Mouse (Mus musculus) neural tube, embryonic 11.5 days (tissue): ENCODE measurements at regions not wholly inside any gene's neighbourhood (a gene's known extent, or its start where the extent isn't known, plus 50 kb on each side); places are given as distances from the start of the nearest gene placed in this dataset.

Experiments
- ATAC-seq: fragments of 200-750 bp; cut with Nextera tagmentation; 2 replicates; pipeline ENCODE4 v1.8.0; 2017; ENCODE audit warnings: moderate number of reproducible peaks, mild to moderate bottlenecking, moderate TSS enrichment, moderate library complexity; ENCODE audit not compliant: insufficient read depth, low FRiP score, low TSS enrichment
- DNase-seq: peaks from one replicate; pipeline ENCODE4 v3.0.0-alpha.2; 2015; ENCODE audit warnings: low spot score
- H3K27ac ChIP-seq: fragments of 300-500 bp; sonication (generic); 2 replicates; pipeline ENCODE4 v1.5.1; 2014; ENCODE audit warnings: low read depth, mild to moderate bottlenecking, low read length
- H3K27me3 ChIP-seq: fragments of 300-500 bp; sonication (generic); 2 replicates; pipeline ENCODE4 v1.6.1; 2014; ENCODE audit warnings: mild to moderate bottlenecking, low read length, mixed read lengths; ENCODE audit not compliant: control insufficient read depth, insufficient read depth
- H3K36me3 ChIP-seq: fragments of 300-500 bp; sonication (generic); 2 replicates; pipeline ENCODE4 v1.6.1; 2014; ENCODE audit warnings: mild to moderate bottlenecking, low read length, moderate library complexity, mixed read lengths; ENCODE audit not compliant: control insufficient read depth, insufficient read depth
- H3K4me1 ChIP-seq: fragments of 300-500 bp; sonication (generic); 2 replicates; pipeline ENCODE4 v1.6.1; 2014; ENCODE audit warnings: low read length, mixed read lengths; ENCODE audit not compliant: control insufficient read depth, insufficient read depth
- H3K4me2 ChIP-seq: fragments of 300-500 bp; sonication (generic); 2 replicates; pipeline ENCODE4 v1.6.1; 2014; ENCODE audit warnings: low read depth, mild to moderate bottlenecking, moderate library complexity
- H3K4me3 ChIP-seq: fragments of 300-500 bp; sonication (generic); 2 replicates; pipeline ENCODE4 v1.5.1; 2014; ENCODE audit warnings: low read depth, low read length
- H3K9ac ChIP-seq: fragments of 300-500 bp; sonication (generic); 2 replicates; pipeline ENCODE4 v1.6.1; 2014; ENCODE audit warnings: mild to moderate bottlenecking, low read length
- H3K9me3 ChIP-seq: fragments of 300-500 bp; sonication (generic); 2 replicates; pipeline ENCODE4 v1.6.1; 2016; ENCODE audit warnings: low read length; ENCODE audit not compliant: control insufficient read depth
- WGBS: fragments of 180-500 bp; shearing (Covaris S2); extraction: QIAGEN DNeasy Blood & Tissue Kit; methylation state at CpG from one replicate; pipeline ENCODE4 v1.1.7; 2014; 5-methylcytosine and 5-hydroxymethylcytosine counted together

DNA sequence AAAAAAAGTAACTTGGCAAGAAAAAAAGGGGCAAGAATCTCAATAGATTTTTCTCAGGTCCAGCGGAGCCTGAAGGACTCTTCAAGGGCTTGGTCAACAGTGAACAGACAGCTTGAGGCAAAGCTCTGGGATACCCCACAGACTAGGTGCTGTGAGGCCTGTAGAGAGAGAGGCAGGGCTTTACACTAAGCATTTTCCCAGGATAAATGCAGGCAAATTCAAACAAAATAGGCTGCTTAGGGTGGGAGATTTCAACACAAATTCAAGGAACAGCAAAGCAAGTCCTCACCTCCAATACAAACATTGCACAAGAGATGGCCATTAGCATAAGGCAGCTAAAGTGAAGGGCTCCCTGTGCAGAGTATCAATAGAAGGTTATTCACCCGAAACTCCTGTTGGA, 225.3 kb upstream of the Adgrl2 start:
- no peak for ATAC-seq
- H3K9ac ChIP-seq = no peak overlapping the region
- 81% methylated on average over 2 of the region's 2 CpGs for WGBS

DNA sequence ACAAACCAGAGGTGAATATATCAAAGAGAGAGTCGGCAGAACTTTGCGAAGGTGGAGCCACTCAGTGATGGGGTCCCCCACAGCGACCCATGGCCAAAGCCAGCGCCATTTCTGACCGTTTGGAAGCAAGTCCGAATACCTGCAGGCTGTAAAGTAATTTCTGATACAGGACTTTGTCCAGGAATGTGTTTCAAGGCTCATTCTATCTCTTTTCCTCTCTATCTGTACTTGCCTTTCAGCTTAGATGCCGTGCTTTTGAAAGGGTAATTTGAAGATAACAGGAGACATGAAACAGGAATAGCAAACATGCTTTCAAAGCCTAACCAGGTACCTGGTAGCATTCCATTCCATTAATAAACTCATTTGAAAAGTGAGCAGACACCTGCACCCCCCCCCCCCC, 221.6 kb upstream of the Adgrl2 start:
- H3K27me3 ChIP-seq = no peaks in the 10 kb centered on the region
- H3K4me1 ChIP-seq = no peaks in the 10 kb centered on the region
- H3K9me3 ChIP-seq = no peaks in the 10 kb centered on the region
- DNase-seq (no peak), ATAC-seq (no peak)
- H3K4me2 ChIP-seq = no peak overlapping the region
- WGBS = 94% methylated on average over 7 of the region's 7 CpGs
- no peaks in the 10 kb centered on the region for H3K36me3 ChIP-seq
- H3K27ac ChIP-seq = no peak overlapping the region
- H3K9ac ChIP-seq = no peak overlapping the region
- no peak overlapping the region for H3K4me3 ChIP-seq

More for the DNA sequence above, 225.3 kb upstream of the Adgrl2 start:
- Histone ChIP-seq H3K4me3 (no peak overlapping the region), H3K36me3 (no peaks in the 10 kb centered on the region), H3K27ac (no peak overlapping the region), H3K27me3 (no peaks in the 10 kb centered on the region), H3K4me1 (no peaks in the 10 kb centered on the region), H3K4me2 (no peak overlapping the region), H3K9me3 (no peaks in the 10 kb centered on the region)
- no peak for DNase-seq

DNA sequence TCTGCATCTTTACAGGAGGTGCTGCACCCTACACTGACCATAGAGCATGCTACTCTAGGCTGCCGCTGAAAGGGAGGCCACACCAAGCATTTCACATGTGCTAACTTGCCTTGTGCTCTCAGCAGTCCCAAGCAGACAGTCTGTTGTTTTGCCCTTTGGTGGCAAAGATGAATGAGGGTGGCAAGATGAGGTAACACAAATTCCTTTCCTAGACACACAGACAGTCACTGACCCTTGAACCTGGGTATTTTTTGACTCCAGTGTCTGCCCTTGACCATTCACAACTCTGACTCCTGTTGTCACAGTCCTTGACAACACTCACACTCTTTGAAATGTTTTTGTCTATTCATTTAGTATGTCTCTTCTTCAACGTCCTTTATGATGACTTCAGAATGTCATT, 218.9 kb upstream of the Adgrl2 start:
- Histone ChIP-seq H3K4me2 (no peak overlapping the region), H3K9ac (no peak overlapping the region), H3K27ac (no peak overlapping the region), H3K4me1 (no peaks in the 10 kb centered on the region), H3K36me3 (no peaks in the 10 kb centered on the region), H3K27me3 (no peaks in the 10 kb centered on the region), H3K9me3 (no peaks in the 10 kb centered on the region), H3K4me3 (no peak overlapping the region)
- no peak for DNase-seq
- WGBS = 87% methylated on average over 2 of the region's 2 CpGs
- ATAC-seq = no peak

DNA sequence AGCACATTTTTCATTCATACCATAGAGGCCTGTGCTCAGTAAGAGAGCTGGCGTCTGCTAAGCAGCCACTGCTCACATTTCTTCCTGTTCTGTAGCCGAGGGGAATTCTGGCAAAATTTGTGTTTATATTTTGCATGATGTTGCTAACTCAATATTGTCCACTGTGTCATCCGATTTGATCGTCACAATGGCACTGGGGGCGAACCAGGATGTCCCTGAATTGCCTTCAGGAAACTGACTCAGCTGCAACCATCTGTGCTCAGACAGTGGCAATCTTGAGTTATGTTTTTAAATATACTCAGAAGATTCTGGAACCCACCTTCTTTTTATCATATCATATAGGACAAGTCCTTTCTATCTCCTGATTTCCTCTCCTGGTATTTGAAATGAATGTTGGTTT, 213.1 kb upstream of the Adgrl2 start:
- no peak overlapping the region for H3K4me3 ChIP-seq
- WGBS = 85% methylated on average over 5 of the region's 5 CpGs
- ATAC-seq (no peak), DNase-seq (no peak)
- no peaks in the 10 kb centered on the region for H3K4me1 ChIP-seq
- H3K27me3 ChIP-seq = no peaks in the 10 kb centered on the region
- H3K9me3 ChIP-seq = no peaks in the 10 kb centered on the region
- H3K27ac ChIP-seq = no peak overlapping the region
- H3K4me2 ChIP-seq = no peak overlapping the region
- no peaks in the 10 kb centered on the region for H3K36me3 ChIP-seq
- no peak overlapping the region for H3K9ac ChIP-seq

DNA sequence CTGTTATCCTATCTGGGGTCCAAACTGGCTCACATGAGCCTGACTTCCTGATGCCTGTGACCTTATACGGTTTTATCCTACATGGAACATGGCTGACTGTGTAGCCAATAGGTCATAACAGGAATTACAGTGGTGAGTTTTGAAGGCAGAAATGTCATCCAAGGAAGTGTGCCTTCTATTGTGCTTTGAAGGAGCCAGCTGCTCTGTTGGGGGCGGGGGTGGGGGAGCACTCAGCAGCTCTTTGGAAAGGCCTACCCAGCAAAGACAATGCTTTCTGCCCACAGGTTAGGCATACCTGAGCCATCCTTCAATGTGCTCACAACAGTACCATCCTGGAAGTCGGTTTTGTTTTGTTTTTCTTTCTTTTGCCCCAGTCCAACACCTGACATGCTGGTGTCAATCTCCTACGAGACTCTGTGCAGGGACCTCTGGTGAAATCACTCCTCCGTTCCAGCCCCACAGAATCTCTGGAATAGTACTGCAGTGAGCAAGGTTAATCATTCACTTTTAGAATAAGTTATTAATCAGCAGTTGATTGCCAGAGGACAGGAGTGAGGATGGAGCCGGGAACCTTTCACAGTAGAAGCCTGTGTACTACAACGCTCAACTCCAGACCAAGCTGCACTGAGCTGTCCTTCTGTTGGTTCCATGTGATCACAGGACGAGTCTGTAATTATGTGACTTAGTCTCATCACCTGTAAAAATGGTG, 206.3 kb upstream of the Adgrl2 start:
- Histone ChIP-seq H3K9ac (no peak overlapping the region), H3K4me2 (no peak overlapping the region), H3K27me3 (no peaks in the 10 kb centered on the region), H3K4me1 (no peaks in the 10 kb centered on the region), H3K36me3 (no peaks in the 10 kb centered on the region), H3K4me3 (no peak overlapping the region), H3K9me3 (no peaks in the 10 kb centered on the region), H3K27ac (no peak overlapping the region)
- ATAC-seq (no peak), DNase-seq (no peak)
- WGBS = 84% methylated on average over 8 of the region's 8 CpGs

DNA sequence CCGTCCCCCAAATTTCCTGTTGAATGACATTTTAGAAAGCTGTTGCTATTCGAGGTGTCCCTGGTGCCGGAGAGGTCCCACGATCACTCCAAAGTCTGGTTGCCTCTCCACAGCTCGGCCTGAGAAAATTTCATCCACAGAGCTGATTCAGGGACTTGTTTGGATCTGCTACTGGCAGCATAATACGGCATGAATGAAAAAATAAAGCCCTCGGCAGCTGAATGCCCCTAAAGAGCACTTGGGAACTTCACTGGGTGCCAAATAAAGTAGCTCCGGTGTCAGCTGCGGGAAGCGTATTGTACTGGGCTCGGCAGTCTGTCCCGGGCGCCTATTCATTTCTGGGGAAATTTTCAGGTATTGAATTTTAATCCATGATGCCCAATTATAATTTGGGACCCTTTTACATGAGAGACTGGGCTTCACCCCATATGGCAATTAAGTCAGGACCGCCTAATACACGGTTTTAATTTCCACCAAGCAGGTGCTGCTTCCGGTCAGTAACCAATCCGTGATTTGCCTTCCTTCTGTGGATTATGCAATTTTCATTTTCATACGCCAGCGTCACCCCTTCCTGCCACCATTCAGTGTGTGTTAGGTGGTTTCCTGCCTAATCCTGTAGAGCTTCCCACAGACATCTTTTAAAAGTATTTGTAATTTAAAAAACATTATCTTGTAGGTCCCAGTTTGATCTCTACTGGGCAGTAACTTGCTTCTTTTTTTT, 200.7 kb upstream of the Adgrl2 start:
- DNase-seq (no peak), ATAC-seq (no peak)
- 69% methylated on average over 19 of the region's 19 CpGs for WGBS
- Histone ChIP-seq H3K9me3 (no peaks in the 10 kb centered on the region), H3K36me3 (no peaks in the 10 kb centered on the region), H3K4me2 (no peak overlapping the region), H3K4me3 (no peak overlapping the region), H3K9ac (no peak overlapping the region), H3K27ac (no peak overlapping the region), H3K27me3 (no peaks in the 10 kb centered on the region), H3K4me1 (peaks cover 6% of the 10 kb centered on the region; the same call in 1 of the 2 replicates)

DNA sequence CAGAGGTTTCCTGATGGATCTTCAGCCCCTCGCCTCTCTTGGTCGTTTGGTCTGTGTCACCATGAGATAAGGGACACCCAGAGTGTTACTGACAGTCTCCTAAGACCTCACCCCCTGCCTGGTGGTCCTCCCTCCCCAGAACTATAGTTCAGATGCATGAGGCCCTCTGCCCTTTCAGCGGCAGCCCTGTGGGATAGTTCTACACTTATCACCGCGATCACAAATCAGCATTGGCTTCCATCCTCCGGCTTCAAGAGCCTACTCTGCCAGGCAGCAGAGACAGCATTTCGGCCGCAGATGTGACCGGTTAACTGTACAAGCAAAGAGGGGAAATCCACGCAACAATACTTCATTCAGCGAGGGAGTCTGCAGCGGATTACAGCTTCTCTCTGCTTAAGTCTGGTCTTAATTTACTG, 193.8 kb upstream of the Adgrl2 start:
- DNase-seq = peak; percentile 46
- Histone ChIP-seq H3K4me2 (no peak overlapping the region), H3K4me1 (no peaks in the 10 kb centered on the region), H3K9ac (no peak overlapping the region), H3K9me3 (no peaks in the 10 kb centered on the region), H3K27me3 (no peaks in the 10 kb centered on the region), H3K4me3 (no peak overlapping the region), H3K27ac (0 out of 2 replicates have a peak overlapping the region, but pooled peaks have one; percentile 46), H3K36me3 (no peaks in the 10 kb centered on the region)
- peak; percentile 50 for ATAC-seq
- WGBS = 19% methylated on average over 12 of the region's 12 CpGs

DNA sequence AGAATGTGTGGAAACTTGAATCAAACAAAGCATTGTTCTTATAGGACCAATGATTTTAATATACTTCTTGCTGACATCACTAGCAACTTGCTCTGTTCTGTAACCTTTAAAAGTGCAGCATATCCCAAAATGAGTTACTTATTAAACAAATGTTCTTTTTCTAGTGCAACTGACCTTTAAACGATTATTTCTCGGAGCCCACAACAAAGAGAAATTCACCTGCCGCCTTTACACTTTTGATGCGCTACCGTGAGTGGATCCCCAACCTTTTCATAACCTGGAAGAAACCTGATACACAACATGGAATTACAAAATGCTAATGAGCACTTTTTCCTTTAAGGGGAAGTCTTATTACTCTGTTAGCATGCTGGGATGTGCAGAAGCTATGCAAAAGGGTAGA, 191.7 kb upstream of the Adgrl2 start:
- H3K9ac ChIP-seq = no peak overlapping the region
- no peaks in the 10 kb centered on the region for H3K4me1 ChIP-seq
- no peak overlapping the region for H3K27ac ChIP-seq
- no peaks in the 10 kb centered on the region for H3K27me3 ChIP-seq
- H3K4me2 ChIP-seq = no peak overlapping the region
- ATAC-seq (no peak), DNase-seq (no peak)
- no peak overlapping the region for H3K4me3 ChIP-seq
- no peaks in the 10 kb centered on the region for H3K36me3 ChIP-seq
- no peaks in the 10 kb centered on the region for H3K9me3 ChIP-seq
- 95% methylated on average over 5 of the region's 5 CpGs for WGBS

DNA sequence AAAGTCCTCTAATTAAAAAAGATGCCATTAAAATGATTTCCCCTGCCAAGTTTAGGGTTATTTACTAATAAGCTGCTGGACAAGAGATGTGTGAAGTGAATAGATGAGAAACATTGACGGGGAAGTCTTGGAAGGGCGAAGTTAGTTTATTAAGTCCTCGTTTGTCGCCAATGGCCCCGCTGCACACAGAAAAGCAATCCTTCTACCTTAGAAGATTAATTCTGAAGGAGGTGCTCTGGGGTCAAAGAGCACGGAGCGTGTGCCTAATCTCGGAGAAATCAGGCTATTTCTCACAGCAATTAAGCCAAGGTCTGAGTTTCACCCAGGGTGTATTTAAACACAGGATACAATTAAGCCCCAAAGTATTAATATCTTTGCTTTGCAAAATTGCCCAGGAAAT, 189.8 kb upstream of the Adgrl2 start:
- Histone ChIP-seq H3K4me1 (no peaks in the 10 kb centered on the region), H3K36me3 (no peaks in the 10 kb centered on the region), H3K9ac (no peak overlapping the region), H3K27ac (no peak overlapping the region), H3K4me3 (no peak overlapping the region), H3K9me3 (no peaks in the 10 kb centered on the region), H3K27me3 (no peaks in the 10 kb centered on the region), H3K4me2 (no peak overlapping the region)
- WGBS = 53% methylated on average over 8 of the region's 8 CpGs
- ATAC-seq (no peak), DNase-seq (no peak)
